Comparison of ENCODE assay signal across 31 mouse cellular contexts in genomic region chr4:105027278-105027677, GRCm38 (mm10).
"Had no signal": no experiment of that assay in that cellular context is flagged by ENCODE, and none has a peak within 500 bp of the region (broad histone marks: within the 10 kb centered on the region; RNA-seq: fewer than 3 reads in every experiment).

No protein-coding gene starts in this region.

- H3K27me3 ChIP-seq: limb, embryonic 12.5 days; limb, embryonic 13.5 days; limb, embryonic 15.5 days; liver, embryonic 12.5 days; liver, embryonic 13.5 days; liver, embryonic 15.5 days; lung, embryonic 15.5 days; megakaryocyte, embryonic 14.5 days; midbrain, embryonic 12.5 days; midbrain, embryonic 13.5 days; midbrain, embryonic 15.5 days had no signal

- H3K27ac ChIP-seq: limb, embryonic 10.5 days; limb, embryonic 12.5 days; limb, embryonic 13.5 days; limb, embryonic 15.5 days; liver, embryonic 12.5 days; liver, embryonic 13.5 days; liver, embryonic 14.5 days; liver, embryonic 15.5 days; lung, embryonic 15.5 days; macrophage; midbrain, embryonic 10.5 days; midbrain, embryonic 12.5 days; midbrain, embryonic 13.5 days; midbrain, embryonic 15.5 days had no signal

- DNase-seq: left cerebral cortex, postnatal 4 days; liver; liver, embryonic 13.5 days; liver, postnatal 0 days; lung, adult 18-20 months; lung, adult 2 months; lung, embryonic 14.5 days; lung, postnatal 10 days; lung, postnatal 14 days; lung, postnatal 36 days; lung, postnatal 4 days; midbrain, embryonic 14.5 days had no signal

- H3K4me3 ChIP-seq: limb, embryonic 10.5 days; limb, embryonic 12.5 days; limb, embryonic 13.5 days; limb, embryonic 15.5 days; liver, embryonic 12.5 days; liver, embryonic 13.5 days; liver, embryonic 15.5 days; lung, embryonic 15.5 days; megakaryocyte, embryonic 14.5 days; midbrain, embryonic 10.5 days; midbrain, embryonic 12.5 days; midbrain, embryonic 13.5 days; midbrain, embryonic 15.5 days; myocyte had no signal

- H3K4me2 ChIP-seq: limb, embryonic 12.5 days; limb, embryonic 13.5 days; limb, embryonic 15.5 days; liver, embryonic 11.5 days; liver, embryonic 12.5 days; liver, embryonic 13.5 days; liver, embryonic 15.5 days; lung, embryonic 14.5 days; lung, embryonic 15.5 days; midbrain, embryonic 11.5 days; midbrain, embryonic 12.5 days; midbrain, embryonic 13.5 days; midbrain, embryonic 15.5 days had no signal

- H3K9me3 ChIP-seq: limb, embryonic 10.5 days; limb, embryonic 12.5 days; limb, embryonic 13.5 days; limb, embryonic 15.5 days; liver, embryonic 12.5 days; liver, embryonic 13.5 days; liver, embryonic 15.5 days; lung, embryonic 15.5 days; megakaryocyte, embryonic 14.5 days; midbrain, embryonic 10.5 days; midbrain, embryonic 12.5 days; midbrain, embryonic 13.5 days; midbrain, embryonic 15.5 days had no signal

- H3K36me3 ChIP-seq: limb, embryonic 10.5 days; limb, embryonic 12.5 days; limb, embryonic 13.5 days; limb, embryonic 15.5 days; liver, embryonic 12.5 days; liver, embryonic 13.5 days; liver, embryonic 15.5 days; lung, embryonic 15.5 days; midbrain, embryonic 10.5 days; midbrain, embryonic 12.5 days; midbrain, embryonic 13.5 days; midbrain, embryonic 15.5 days had no signal

- H3K9ac ChIP-seq: limb, embryonic 12.5 days; limb, embryonic 13.5 days; limb, embryonic 15.5 days; liver, embryonic 12.5 days; liver, embryonic 13.5 days; liver, embryonic 14.5 days; liver, embryonic 15.5 days; liver, postnatal 0 days; lung, embryonic 14.5 days; lung, embryonic 15.5 days; midbrain, embryonic 12.5 days; midbrain, embryonic 13.5 days; midbrain, embryonic 15.5 days had no signal

- ATAC-seq: liver, embryonic 12.5 days; liver, postnatal 0 days; lung, postnatal 0 days; midbrain, embryonic 13.5 days; midbrain, embryonic 15.5 days; midbrain, embryonic 16.5 days had no signal

- H3K4me1 ChIP-seq: limb, embryonic 10.5 days; limb, embryonic 15.5 days; liver, embryonic 12.5 days; liver, embryonic 13.5 days; liver, embryonic 15.5 days; lung, embryonic 15.5 days; megakaryocyte, embryonic 14.5 days; midbrain, embryonic 10.5 days; midbrain, embryonic 12.5 days; midbrain, embryonic 13.5 days; midbrain, embryonic 15.5 days had no signal
